Mouse (Mus musculus) lung, adult 2 months (tissue): ENCODE data around the gene Cd48.
"Not testable (repeated sequence)": the region's sequence is repeated elsewhere in the genome, so short reads cannot be mapped to it uniquely, and the experiment has no call there.

Experiments used
- CTCF ChIP-seq: fragments of 200-500 bp; IDR thresholded peaks from 2 replicates; pipeline ENCODE4 v1.5.1; 2011; ENCODE audit warnings: mild to moderate bottlenecking, low read length, control low read depth; ENCODE audit not compliant: insufficient read depth
- POLR2A ChIP-seq: fragments of 200-500 bp; IDR thresholded peaks from 2 replicates; pipeline ENCODE4 v1.6.1; 2011; ENCODE audit warnings: low read depth, mild to moderate bottlenecking, control low read depth, low read length, borderline replicate concordance; ENCODE audit errors: extremely low read depth

DNA sequence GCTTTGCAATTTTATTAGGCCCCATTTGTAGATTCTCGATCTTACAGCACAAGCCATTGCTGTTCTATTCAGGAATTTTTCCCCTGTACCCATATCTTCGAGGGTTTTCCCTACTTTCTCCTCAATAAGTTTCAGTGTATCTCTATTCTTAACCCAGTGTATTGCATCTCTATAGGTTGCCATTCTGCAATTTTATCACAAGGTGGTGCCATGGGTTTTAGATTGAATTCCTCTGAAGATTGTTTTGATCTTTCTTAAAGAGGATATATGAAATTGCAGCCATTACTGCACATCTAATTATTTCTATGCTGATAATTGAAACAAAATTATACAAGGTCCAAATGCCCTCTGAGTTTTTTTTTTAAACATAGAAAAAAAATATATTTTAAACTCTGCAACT is 9.4 kb upstream of the Cd48 start:
- not testable (repeated sequence) for TF ChIP-seq POLR2A, CTCF
